Mouse (Mus musculus) cerebellum, adult 2 months (tissue): ENCODE measurements around the gene Arfgap2.

Source experiments
- CTCF ChIP-seq: fragments of 200-500 bp; IDR thresholded peaks from 2 replicates; pipeline ENCODE4 v1.5.1; 2011; ENCODE audit warnings: low read depth, mild to moderate bottlenecking, control low read depth, low read length, moderate library complexity, borderline replicate concordance; ENCODE audit not compliant: insufficient read depth
- POLR2A ChIP-seq: fragments of 200-500 bp; IDR thresholded peaks from 2 replicates; pipeline ENCODE4 v1.6.1; 2011; ENCODE audit warnings: low read length, control low read depth, borderline replicate concordance; ENCODE audit not compliant: insufficient read depth

DNA sequence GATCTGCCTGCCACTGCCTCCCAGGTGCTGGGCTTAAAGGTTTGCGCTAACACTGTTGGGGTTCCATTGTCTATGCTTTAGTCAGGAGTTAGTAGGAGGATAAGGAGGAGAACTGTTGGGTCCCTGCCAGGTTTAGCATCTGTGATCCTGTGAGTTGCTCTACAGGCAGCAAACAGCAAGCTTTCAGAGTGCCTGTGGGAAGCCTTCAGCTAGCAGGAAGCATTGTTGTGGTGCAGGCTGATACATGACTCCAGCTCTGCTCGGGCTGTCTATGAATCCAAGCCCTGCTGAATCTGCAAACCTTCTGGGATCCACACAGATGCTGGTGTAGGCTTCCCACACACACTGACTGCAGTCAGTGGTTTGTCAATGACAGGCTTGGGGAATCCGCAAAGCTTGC is 21.4 kb upstream of the Arfgap2 start:
- no peak for TF ChIP-seq POLR2A
- no peak for TF ChIP-seq CTCF
